Mouse (Mus musculus) Patski (cell line): ENCODE data around the gene Bckdk. TPM values are rescaled to one million over a fixed set of nuclear protein-coding genes. Genes with fewer than 3 reads are reported as not detected.
A peak's percentile ranks its signal among the peaks of the same experiment; 100 is the strongest.

Experiments
- ATAC-seq: fragments of 100-300 bp; one replicate; pipeline ENCODE4 v1.8.0; 2021
- CTCF ChIA-PET: fragments of 350-600 bp; sonication (Branson Sonifier 250); formaldehyde crosslinking; loops from one replicate; lab custom pipeline; 2022; ENCODE audit warnings: inconsistent platforms; lab: Charles Lee
- POLR2A ChIA-PET: fragments of 350-600 bp; sonication (Branson Sonifier 250); formaldehyde crosslinking; loops from one replicate; lab custom pipeline; 2022; ENCODE audit warnings: antibody characterized with exemption, inconsistent platforms; lab: Charles Lee
- DNase-seq: peaks from one replicate; pipeline ENCODE4 v3.0.0-alpha.2; 2011; ENCODE audit warnings: low read depth, low spot score
- H3K27me3 ChIP-seq: fragments of 371-371 bp; one replicate; pipeline ENCODE4 v1.5.1; 2021
- CTCF ChIP-seq: fragments of 100-300 bp; IDR thresholded peaks from one replicate; pipeline ENCODE4 v1.5.1; 2021
- in situ Hi-C: fragments of 300-500 bp; cut with MboI; formaldehyde crosslinking; loops from 3 replicates; pipeline ENCODE4 v1.11.1; 2018; ENCODE audit warnings: low pct_unique_long_range_greater_than_20kb, mixed read lengths
- polyA plus RNA-seq: library from polyadenylated mRNA; unstranded; gene quantifications from one replicate; pipeline ENCODE4 v1.2.3, GENCODE M21; 2021

Gene Bckdk
- polyA plus RNA-seq: 75.7 TPM

- no peaks in the 10 kb centered on the region for H3K27me3 ChIP-seq
- ChIA-PET CTCF (no interaction called here), POLR2A (interaction anchor here (0.5 to 0.9 kb wide), 4 partner anchors 9 to 28 kb away, joined by 3 to 5 read pairs (median 4); partner anchors contain the start of genes Zfp646 and Zfp668)
- no peak for DNase-seq
- no peak for TF ChIP-seq CTCF
- in situ Hi-C loops: no loop called here
- ATAC-seq: peak; percentile 84
Observed at GRCm38 (mm10) chr7:127903971-127904796, at the start of gene Bckdk. TSS of gene Bckdk (plus strand) at chr7:127904082.

GRCm38 (mm10) chr7:127858258-127858657 is 45.6 kb upstream of the Bckdk start:
- ATAC-seq (no peak), DNase-seq (no peak)
- TF ChIP-seq CTCF: no peak
- ChIA-PET CTCF (interaction anchor here (1.2 kb wide), 1 partner anchor 9 kb away, joined by 3 read pairs; no protein-coding TSS in a partner anchor), POLR2A (interaction anchor here (0.6 kb wide), 1 partner anchor 47 kb away, joined by 4 read pairs; no protein-coding TSS in a partner anchor)
- in situ Hi-C loops: no loop called here
- no peaks in the 10 kb centered on the region for H3K27me3 ChIP-seq

- no peak for TF ChIP-seq CTCF
- ChIA-PET POLR2A (interaction anchor here (1.3 kb wide), 1 partner anchor 10 kb away, joined by 4 read pairs; the partner anchor contains the start of genes Zfp646 and Zfp668), CTCF (interaction anchor here (1.1 to 2.1 kb wide), 2 partner anchors 8 to 17 kb away, joined by 5 read pairs; no protein-coding TSS in a partner anchor)
- DNase-seq: no peak
- ATAC-seq: no peak
- in situ Hi-C loops: no loop called here
- no peaks in the 10 kb centered on the region for H3K27me3 ChIP-seq
Observed at GRCm38 (mm10) chr7:127866434-127866833, 37.4 kb upstream of the Bckdk start.

- POLR2A ChIA-PET: interaction anchor here (0.5 kb wide), 1 partner anchor 479 kb away, joined by 4 read pairs; no protein-coding TSS in a partner anchor
- TF ChIP-seq CTCF: no peak
- CTCF ChIA-PET: interaction anchor here (0.8 kb wide), 1 partner anchor 9 kb away, joined by 3 read pairs; no protein-coding TSS in a partner anchor
- H3K27me3 ChIP-seq: no peaks in the 10 kb centered on the region
- in situ Hi-C loops: no loop called here
- ATAC-seq (no peak), DNase-seq (no peak)
Observed at GRCm38 (mm10) chr7:127867641-127868040, 36.2 kb upstream of the Bckdk start.

GRCm38 (mm10) chr7:127869149-127869810 is 34.6 kb upstream of the Bckdk start:
- DNase-seq (no peak), ATAC-seq (no peak)
- ChIA-PET CTCF (interaction anchor here (0.9 to 1.5 kb wide), 4 partner anchors 8 to 60 kb away, joined by 3 to 4 read pairs (median 4); partner anchors contain the start of genes Gm21974 and Vkorc1), POLR2A (no interaction called here)
- in situ Hi-C loops: no loop called here
- H3K27me3 ChIP-seq: no peaks in the 10 kb centered on the region
- TF ChIP-seq CTCF: no peak

GRCm38 (mm10) chr7:127870136-127870821 is 33.6 kb upstream of the Bckdk start:
- ChIA-PET POLR2A (interaction anchor here (0.7 kb wide), 1 partner anchor 47 kb away, joined by 3 read pairs; no protein-coding TSS in a partner anchor), CTCF (interaction anchor here (0.7 to 1.5 kb wide), 5 partner anchors 9 to 160 kb away, joined by 3 to 4 read pairs (median 3); partner anchors contain the start of genes Gm21974 and Vkorc1)
- ATAC-seq: no peak
- H3K27me3 ChIP-seq: no peaks in the 10 kb centered on the region
- in situ Hi-C loops: no loop called here
- DNase-seq: no peak
- no peak for TF ChIP-seq CTCF

GRCm38 (mm10) chr7:127874812-127875626 is 28.9 kb upstream of the Bckdk start:
- H3K27me3 ChIP-seq: no peaks in the 10 kb centered on the region
- ChIA-PET POLR2A (interaction anchor here (0.6 to 1.5 kb wide), 5 partner anchors 34 to 100 kb away, joined by 3 to 6 read pairs (median 3); partner anchors contain the start of gene Kat8), CTCF (interaction anchor here (1.1 to 1.7 kb wide), 2 partner anchors 9 to 101 kb away, joined by 3 to 5 read pairs; no protein-coding TSS in a partner anchor)
- in situ Hi-C loops: no loop called here
- no peak for TF ChIP-seq CTCF
- DNase-seq (no peak), ATAC-seq (no peak)

- in situ Hi-C loops: no loop called here
- H3K27me3 ChIP-seq: no peaks in the 10 kb centered on the region
- TF ChIP-seq CTCF: no peak
- CTCF ChIA-PET: interaction anchor here (1.1 kb wide), 1 partner anchor 102 kb away, joined by 3 read pairs; no protein-coding TSS in a partner anchor
- ATAC-seq (peak; percentile 86), DNase-seq (peak; percentile 51)
- POLR2A ChIA-PET: interaction anchor here (0.6 to 1.0 kb wide), 2 partner anchors 91 to 100 kb away, joined by 3 to 5 read pairs; no protein-coding TSS in a partner anchor
Observed at GRCm38 (mm10) chr7:127875627-127876001, 28.3 kb upstream of the Bckdk start.

GRCm38 (mm10) chr7:127876041-127876466 is 27.8 kb upstream of the Bckdk start, which contains the start of gene Zfp646:
TSS of gene Zfp646 (plus strand) at chr7:127876221.
- H3K27me3 ChIP-seq: no peaks in the 10 kb centered on the region
- CTCF ChIA-PET: no interaction called here
- DNase-seq: peak; percentile 33
- TF ChIP-seq CTCF: no peak
- POLR2A ChIA-PET: interaction anchor here (1.0 to 1.4 kb wide), 5 partner anchors 10 to 101 kb away, joined by 3 to 5 read pairs (median 4); no protein-coding TSS in a partner anchor
- ATAC-seq: peak; percentile 57
- in situ Hi-C loops: no loop called here
